ENCODE assay signal across 13 mouse cellular contexts in genomic region chr2:115095351-115095750, GRCm38 (mm10).
"Had no signal": no experiment of that assay in that cellular context is flagged by ENCODE, and none has a peak within 500 bp of the region (broad histone marks: within the 10 kb centered on the region; RNA-seq: fewer than 3 reads in every experiment).

No protein-coding gene starts in this region.

- H3K9me3 ChIP-seq: intestine, embryonic 15.5 days; limb, embryonic 15.5 days; liver, embryonic 12.5 days; midbrain, embryonic 10.5 days; midbrain, embryonic 15.5 days; neural tube, embryonic 13.5 days had no signal

- H3K4me3 ChIP-seq: intestine, embryonic 15.5 days; limb, embryonic 15.5 days; liver, embryonic 12.5 days; midbrain, embryonic 10.5 days; midbrain, embryonic 15.5 days; neural tube, embryonic 13.5 days had no signal

- H3K27ac ChIP-seq: intestine, embryonic 15.5 days; kidney, postnatal 0 days; limb, embryonic 15.5 days; liver, embryonic 12.5 days; midbrain, embryonic 10.5 days; midbrain, embryonic 15.5 days; neural tube, embryonic 13.5 days had no signal

- H3K4me2 ChIP-seq: intestine, embryonic 15.5 days; limb, embryonic 15.5 days; liver, embryonic 12.5 days; midbrain, embryonic 15.5 days; neural tube, embryonic 13.5 days had no signal

- H3K27me3 ChIP-seq: intestine, embryonic 15.5 days; liver, embryonic 12.5 days; midbrain, embryonic 15.5 days; neural tube, embryonic 13.5 days had no signal

- H3K36me3 ChIP-seq: intestine, embryonic 15.5 days; limb, embryonic 15.5 days; liver, embryonic 12.5 days; midbrain, embryonic 10.5 days; midbrain, embryonic 15.5 days; neural tube, embryonic 13.5 days had no signal

- DNase-seq: kidney, adult 18-20 months; lung, postnatal 4 days; right cerebral cortex, adult 18-20 months; right cerebral cortex, postnatal 25 days; thymus, postnatal 36 days had no signal

- ATAC-seq: intestine, embryonic 15.5 days; liver, embryonic 12.5 days; lung, postnatal 0 days; midbrain, embryonic 15.5 days had no signal

- H3K4me1 ChIP-seq: intestine, embryonic 15.5 days; liver, embryonic 12.5 days; midbrain, embryonic 10.5 days; midbrain, embryonic 15.5 days had no signal

- H3K9ac ChIP-seq: intestine, embryonic 15.5 days; limb, embryonic 15.5 days; liver, embryonic 12.5 days; midbrain, embryonic 15.5 days; neural tube, embryonic 13.5 days had no signal
